Mouse (Mus musculus) cerebellum, postnatal 36 days (tissue): Measurements from ENCODE around the gene Lias.

ENCODE experiments used
- DNase-seq, 2 experiments: peaks; one replicate each; pipeline ENCODE4 v3.0.0; 2021 to 2022; ENCODE audit warnings: mixed read lengths in 2 of 2

The Lias gene

GRCm38 (mm10) chr5:65390648-65391644 lies at the start of gene Lias, which contains the start of gene Rpl9:
Gene Lias, plus strand, starts transcription at chr5:65391497.
Gene Rpl9, minus strand, starts transcription at chr5:65391444.
- peak; percentile 99 to 100 for DNase-seq

- no peak for DNase-seq
These were observed 43.1 kb upstream of the Lias start, which contains the start of gene Klb for GRCm38 (mm10) chr5:65348168-65348567. Gene Klb, plus strand, starts transcription at chr5:65348314.

- no peak for DNase-seq
These were observed 40.8 kb upstream of the Lias start for GRCm38 (mm10) chr5:65350508-65350907.

DNA sequence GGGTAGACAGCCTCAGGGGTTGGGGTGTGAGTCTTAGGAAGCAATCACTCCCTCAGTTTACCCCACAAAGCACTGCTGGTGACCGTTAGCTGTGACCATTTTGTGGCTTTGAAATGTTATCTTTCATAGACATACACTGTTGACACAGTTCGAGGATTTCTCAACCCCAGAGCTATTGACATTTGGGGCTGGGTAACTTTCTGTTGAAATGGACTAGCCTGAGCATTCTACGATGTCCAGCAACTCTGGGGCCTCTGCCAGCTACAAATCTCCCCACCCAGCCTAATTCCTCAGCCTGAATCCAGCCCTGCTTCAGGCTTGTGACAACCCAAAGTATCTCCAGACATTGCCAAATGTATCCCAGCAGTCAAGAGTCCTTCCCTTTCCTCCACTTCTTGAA lies 37.2 kb upstream of the Lias start:
- no peak for DNase-seq

GRCm38 (mm10) chr5:65354985-65355384 lies 36.3 kb upstream of the Lias start:
- no peak for DNase-seq

GRCm38 (mm10) chr5:65356851-65357250 lies 34.4 kb upstream of the Lias start:
- no peak for DNase-seq

DNA sequence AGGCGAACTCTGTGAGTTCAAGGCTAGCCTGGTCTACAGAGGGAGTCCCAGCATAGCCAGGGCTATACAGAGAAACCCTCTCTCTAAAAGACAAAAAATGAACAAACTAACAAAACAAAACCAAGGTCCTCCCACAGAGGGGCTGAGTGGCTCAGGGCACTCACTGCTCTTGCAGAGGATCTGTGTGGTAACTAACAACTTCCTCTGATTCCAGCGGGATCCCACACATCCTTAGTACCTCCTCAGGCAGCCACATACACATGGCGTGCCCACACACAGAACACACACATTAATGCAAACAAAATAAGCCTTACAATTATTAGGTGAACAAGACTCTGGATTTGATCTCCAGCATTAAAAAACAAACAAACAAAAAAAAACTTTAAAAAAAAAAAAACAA lies 33.5 kb upstream of the Lias start:
- DNase-seq = no peak

DNA sequence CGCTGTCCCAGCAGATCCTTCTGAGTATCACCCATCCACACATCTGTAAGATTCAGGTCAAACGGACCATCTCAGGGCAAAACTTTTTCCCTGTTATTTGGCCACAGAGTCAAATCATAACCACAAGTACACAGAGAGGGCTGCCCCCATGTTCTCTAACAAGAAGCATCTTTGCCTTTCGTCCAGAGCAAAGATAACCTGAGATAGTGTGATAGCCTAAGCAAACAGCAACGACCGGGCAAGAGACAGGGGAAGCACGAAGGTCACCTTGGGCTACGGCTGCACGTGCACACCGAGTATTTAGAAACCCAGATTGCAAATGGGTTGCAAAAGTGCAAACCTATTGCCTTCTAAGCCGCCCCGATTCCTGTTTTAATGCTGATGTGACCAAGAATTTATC lies 23.5 kb upstream of the Lias start:
- DNase-seq = no peak

DNA sequence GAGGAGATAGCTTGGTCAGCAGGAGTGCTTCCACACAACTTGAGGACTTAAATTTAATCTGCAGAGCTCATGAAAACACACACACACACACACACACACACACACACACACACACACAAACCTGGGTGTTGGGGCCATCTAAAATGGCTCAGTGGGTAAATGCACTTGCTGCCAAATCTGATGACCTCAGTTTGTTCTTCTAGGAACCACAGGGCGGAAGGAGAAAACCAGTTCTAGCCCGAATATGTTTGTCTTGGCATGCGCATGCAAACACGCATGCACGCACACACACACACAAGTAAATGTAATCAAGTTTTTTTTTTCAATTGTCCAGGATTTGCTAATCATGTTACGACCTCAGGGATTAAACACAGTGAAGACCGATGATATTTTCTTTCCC lies 19.7 kb upstream of the Lias start:
- no peak for DNase-seq

DNA sequence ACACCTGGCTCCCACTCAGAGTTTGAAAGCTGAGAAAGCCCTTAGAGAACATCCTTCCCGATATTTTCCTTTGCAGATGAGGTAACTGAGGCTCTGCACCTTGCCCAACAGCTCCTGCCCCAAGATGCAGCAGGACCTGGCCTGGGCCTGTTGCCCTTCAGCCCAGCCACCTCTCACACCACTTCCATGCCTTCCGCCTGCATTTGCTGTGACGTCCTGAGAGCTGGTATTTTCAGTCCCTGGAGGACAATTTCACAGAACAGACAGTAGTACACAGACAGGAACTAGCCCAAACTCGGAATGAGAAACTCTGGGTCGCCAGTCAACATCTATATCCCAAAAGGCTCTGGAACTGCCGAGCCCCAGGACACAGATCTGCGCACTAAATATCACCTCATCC lies 16.6 kb upstream of the Lias start:
- no peak for DNase-seq

GRCm38 (mm10) chr5:65385704-65386103 lies 5.6 kb upstream of the Lias start:
- no peak for DNase-seq

DNA sequence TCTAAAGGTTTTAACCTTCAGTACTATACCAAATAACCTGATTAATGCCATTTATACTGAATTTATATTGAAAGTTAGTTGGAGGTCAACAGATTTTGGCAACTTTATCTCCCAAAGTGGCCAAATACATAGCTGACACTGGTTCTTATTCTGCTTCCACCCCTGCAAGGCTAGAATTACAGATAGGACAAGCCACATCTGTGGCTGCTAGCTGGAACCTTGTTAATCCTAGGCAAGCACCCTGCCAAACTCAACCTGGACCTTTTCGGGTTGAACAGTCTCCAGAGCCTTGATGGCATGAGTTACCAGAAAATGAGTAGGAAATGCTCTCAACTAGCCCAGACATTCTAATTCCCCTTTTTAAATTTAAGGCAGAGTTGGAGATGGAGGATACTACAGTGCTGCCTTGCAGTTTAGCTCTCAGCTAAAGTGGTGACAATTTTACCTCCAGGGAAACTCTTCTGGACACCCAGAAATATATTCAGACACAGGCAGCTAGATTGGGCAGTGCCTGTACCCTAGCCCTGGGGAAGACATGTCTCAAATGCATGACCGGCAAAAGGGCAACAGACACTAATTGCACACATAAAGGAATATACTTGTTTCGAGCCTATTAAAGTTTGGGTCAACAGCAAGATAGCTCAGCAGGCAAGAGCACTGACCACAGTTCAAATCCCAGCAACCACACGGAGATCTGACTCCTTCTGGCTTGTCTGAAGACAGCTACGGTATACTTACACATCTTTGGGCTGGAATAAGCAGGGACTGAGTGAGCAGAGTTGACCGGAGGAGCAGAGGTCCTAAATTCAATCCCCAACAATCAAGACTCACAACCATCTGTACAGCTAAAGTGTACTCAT lies 4.1 kb upstream of the Lias start:
- DNase-seq = no peak

DNA sequence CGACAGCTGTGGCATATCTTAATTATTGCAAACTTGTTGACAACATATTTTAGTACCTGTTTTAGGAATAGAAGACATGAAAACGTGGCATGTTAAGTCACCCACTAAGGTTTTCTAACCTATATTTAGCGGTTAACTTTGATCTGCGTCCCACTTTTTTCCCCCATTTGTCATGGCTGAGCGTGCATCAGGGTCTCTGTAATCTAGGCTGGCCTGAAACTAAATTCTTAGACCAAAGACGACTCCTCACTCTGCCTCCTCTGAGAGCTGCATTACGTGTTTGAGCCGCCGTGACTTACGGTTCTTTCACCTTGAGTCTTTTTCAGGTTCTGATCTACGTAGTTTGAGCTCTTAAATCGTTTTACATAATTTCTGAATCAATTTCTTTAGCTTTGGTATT lies 456 bp downstream of the Lias start:
- no peak for DNase-seq

GRCm38 (mm10) chr5:65394425-65394824 lies 3.1 kb downstream of the Lias start:
- no peak for DNase-seq

DNA sequence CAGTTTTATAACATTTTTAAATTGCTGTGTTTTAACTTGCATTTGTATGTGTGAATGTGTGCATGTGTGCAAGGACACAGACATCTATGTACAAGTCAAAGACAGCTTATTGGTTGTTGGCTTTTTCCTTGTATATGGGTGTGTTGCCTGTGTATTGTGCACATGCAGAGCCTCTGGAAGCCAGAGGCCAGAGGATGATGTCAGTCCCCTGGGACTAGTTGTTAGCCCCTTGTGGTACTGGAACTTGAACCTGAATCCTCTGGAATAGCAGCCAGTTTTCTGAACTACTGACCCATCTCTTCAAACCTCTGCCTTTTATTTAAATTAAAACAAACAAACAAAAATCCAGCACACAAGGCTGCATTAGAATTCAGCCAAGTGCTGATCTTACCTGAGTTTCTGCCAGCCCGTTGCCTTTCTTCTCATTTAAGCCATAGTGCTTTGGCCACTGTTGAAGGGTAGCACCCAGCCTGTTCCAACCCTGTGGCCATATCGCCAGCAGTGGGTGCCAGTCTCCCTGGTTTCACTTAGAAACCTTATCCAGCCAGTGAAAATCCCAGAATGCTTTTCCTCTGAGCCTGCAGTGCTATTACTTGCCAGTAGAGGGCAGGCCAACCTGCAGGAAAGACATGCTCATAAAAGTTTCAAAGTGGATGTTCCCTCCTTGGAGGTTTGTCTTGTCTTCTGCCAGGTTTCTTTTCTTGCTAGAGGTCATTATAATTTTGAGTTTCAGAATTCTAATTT lies 10.1 kb downstream of the Lias start:
- peak; percentile 83 to 88 for DNase-seq

- no peak for DNase-seq
These were observed 16.7 kb downstream of the Lias start for GRCm38 (mm10) chr5:65407989-65408388.

DNA sequence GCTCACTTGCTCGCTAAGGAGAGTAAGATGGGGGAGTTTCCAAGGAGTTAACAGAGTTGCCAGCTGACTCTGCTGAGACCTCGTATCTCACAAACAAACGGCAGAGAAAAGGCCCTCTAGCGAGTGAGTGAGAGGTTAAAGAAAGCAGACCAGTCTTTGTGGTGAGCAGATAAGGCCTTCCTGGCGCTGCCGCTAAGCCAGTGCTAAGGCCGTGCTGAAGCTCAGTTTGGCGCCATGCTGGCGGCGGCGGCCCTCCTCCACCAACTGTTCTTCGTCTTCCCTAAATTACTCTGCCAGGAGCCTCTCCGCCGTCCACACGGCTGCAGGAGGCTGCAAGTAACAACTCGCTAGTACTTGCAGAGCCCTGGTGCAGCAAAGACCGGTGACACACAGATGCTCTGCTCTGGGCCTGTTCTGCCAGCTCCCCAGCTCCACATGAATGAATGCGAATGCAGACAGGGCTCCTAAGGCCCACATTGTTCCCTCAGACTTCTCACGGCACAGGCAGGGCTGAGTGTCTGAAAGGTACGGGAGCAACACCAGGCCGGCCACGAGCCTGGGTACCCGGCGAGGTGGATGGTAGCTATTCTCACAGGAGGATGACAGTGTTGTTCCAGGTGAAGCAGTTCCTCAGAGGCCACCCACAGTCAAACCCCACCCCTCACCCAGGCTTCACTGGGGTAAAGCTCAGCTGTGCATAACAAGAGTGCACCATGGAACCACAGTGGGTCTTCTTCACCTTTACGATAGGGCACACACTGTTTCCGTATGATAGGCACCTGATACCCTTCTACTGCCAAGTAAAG lies 24.6 kb downstream of the Lias start:
- DNase-seq = peak in 1 of 2 experiments; percentile 14

DNA sequence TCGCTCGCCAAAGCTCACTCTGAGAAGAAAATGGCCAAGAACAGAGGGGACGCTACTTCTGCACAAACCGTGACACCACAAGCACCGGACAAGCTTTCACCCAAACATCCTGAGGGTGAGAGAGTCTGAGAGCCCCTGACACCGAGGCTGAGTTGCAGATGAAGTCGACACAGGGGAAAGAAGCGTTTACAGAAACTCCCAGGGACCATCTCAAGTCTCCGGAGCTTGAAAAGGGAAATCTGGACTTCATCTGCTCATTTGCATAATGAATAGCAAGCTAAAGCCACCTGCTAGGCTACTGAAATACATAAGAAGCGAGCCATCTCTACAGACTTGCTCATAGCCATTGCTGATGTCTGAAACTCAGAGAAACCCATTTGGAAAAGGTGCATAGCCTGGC lies 27.8 kb downstream of the Lias start:
- DNase-seq = no peak

DNA sequence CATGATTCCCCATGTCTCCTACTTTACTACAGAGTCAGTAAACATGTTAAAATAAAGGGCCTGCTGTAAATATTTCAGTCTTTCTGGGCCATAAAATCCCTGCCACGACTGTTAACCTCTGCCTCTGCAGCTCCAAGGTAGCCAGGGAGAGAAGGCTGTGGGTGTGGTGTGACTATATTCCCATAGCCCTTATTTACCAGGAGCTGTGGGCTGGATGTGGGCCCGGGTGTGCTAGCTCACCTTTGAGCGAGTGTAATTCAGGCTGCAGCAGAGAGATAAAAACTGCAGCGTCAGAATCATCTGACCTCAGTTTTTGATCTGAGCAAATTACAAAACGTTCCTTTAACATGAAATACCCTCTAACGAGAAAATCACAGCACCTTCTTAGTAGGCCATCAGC lies 29.5 kb downstream of the Lias start:
- no peak for DNase-seq

- DNase-seq = no peak
These were observed 31.5 kb downstream of the Lias start for GRCm38 (mm10) chr5:65422803-65423202.

- DNase-seq = no peak
These were observed 32.9 kb downstream of the Lias start for GRCm38 (mm10) chr5:65424215-65424614.

DNA sequence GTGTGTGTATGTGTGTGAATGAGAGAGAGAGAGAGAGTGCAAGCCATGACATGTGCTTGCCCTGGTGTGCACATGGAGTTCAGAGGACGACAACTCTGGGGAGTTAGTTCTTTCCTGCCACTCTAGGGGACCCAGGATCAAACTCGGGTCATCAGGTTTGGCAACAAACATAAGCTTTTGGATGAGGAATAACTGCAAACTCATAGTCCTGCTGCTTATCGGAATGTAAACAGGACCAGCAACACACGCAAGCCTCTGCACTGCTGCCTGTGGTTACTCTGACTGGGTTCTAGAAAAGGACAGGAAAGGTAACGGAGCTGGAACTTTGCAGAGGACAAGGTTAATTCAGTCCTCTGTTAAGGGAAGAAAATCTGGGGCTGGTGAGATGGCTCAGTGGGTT lies 34.0 kb downstream of the Lias start:
- no peak for DNase-seq
